Mouse (Mus musculus) adrenal gland, postnatal 14 days (tissue): ENCODE measurements around the gene Plekhg4. TPM values are rescaled to one million over a fixed set of nuclear protein-coding genes. Genes with fewer than 3 reads are reported as not detected.
A peak's percentile ranks its signal among the peaks of the same experiment; 100 is the strongest.

ENCODE experiments used
- DNase-seq: peaks from one replicate; pipeline ENCODE4 v3.0.0; 2021; ENCODE audit warnings: mixed read lengths
- total RNA-seq: library from RNA; stranded (reverse); gene quantifications from 2 replicates; pipeline ENCODE4 v1.2.3, GENCODE M21; 2021

Gene Plekhg4
- total RNA-seq, 1 experiment from 2014 or later = 0.26 TPM

GRCm38 (mm10) chr8:105349096-105349771 lies 23.8 kb upstream of the Plekhg4 start:
- peak; percentile 48 for DNase-seq

DNA sequence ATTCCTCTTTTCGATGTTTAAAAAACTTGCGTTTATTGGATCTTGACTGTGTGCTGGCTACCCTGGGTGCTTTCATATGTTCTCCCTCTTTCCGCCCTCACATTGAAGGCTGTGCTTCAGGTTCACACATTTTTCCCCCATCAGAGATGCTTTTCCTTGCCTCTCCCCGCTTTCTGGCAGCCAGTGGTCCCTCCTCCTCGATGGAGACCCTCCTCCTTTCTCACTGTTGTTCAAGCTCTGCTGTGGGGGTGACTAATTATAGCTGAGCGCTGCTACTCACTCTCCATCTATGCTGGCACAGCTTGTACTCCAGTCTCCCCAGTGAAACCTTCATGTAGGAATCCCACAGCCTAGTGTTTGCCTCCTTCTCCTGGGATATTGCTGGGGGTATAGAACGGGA lies 22.9 kb upstream of the Plekhg4 start:
- no peak for DNase-seq

DNA sequence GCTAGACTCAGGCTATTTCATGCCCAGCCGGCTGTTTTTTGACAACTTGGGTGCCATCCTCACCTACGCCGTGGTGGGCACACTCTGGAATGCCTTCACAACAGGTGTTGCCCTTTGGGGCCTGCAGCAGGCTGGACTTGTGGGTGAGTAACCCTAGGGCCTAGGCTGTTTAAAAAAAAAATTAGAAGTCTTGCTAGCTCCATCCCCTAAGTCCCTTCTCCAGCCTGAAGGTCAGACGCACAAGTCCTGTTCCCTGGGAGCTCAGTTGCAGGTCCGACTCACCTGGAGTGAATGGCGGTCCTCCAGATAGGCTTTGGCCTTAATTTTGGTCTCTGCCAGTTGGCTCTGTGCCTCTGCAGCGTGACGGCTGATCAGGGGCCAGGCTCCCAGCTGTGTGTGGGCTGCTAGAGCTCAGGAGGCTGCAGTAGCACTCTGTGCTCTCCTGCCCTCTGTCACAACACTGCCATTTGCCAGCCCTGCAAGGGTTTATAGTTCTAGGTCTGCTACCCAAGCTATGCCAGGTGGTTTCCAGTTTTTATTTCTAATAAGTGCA lies 19.4 kb upstream of the Plekhg4 start:
- DNase-seq = no peak

DNA sequence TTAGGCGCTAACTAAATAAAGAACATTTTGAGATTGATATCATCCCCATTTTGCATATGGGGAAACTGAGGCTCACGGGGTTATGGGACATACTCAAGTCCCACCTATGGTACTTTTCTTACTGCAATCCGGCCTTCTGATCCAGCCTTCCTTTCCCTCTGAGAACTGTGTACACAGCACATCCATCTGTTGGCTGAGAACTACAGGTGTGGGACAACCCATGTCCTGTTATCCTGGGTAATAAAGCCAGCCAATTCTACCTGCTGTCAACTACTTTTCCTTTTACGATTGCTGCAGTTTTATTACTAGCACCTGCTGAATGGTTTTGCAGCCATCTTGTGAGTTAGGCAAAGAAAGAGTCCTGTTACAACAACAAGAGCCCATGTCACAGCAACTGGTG lies 18.5 kb upstream of the Plekhg4 start:
- no peak for DNase-seq

- DNase-seq = peak; percentile 45
These were observed 17.7 kb upstream of the Plekhg4 start for GRCm38 (mm10) chr8:105355179-105356024.

DNA sequence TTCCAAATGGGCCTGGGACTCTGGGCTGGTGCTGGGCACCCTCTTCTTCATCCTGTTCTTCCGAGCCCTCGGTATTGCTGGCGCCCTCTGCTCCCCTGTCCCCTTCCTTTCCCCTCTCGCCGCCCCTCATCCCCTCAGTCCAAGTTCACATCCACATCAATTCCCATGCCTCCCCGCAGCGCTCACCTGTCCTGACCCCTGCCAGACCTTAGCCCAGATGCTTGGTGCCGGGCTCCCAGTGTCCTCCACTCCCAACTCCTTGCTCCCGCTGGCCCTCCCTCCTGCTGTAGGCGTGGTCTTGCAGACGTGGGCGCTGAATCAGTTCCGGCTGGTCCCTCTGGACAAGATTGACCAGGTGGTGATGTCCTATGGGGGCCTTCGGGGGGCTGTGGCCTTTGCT lies 16.4 kb upstream of the Plekhg4 start:
- DNase-seq = no peak

GRCm38 (mm10) chr8:105359208-105359607 lies 13.9 kb upstream of the Plekhg4 start:
- DNase-seq = no peak

DNA sequence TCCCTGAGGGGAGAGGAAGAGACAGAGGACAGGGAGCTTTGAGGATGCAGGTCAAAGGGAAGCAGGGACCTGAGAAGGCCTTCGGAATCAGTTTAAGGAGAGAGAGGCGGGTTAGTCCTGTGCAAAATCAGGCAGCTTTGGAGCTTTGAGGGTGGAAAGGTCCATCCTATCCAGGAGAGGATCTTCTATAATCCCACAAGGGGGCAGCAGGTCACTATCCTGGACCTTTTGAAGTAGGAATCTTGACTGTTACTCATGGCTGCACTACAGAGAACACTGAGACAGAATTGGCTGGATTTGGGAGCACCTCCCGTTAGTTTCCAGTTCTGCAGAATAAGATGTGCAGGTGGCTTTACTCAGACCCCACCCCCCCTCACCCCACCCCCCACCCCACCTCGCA lies 13.4 kb upstream of the Plekhg4 start:
- peak; percentile 56 for DNase-seq

DNA sequence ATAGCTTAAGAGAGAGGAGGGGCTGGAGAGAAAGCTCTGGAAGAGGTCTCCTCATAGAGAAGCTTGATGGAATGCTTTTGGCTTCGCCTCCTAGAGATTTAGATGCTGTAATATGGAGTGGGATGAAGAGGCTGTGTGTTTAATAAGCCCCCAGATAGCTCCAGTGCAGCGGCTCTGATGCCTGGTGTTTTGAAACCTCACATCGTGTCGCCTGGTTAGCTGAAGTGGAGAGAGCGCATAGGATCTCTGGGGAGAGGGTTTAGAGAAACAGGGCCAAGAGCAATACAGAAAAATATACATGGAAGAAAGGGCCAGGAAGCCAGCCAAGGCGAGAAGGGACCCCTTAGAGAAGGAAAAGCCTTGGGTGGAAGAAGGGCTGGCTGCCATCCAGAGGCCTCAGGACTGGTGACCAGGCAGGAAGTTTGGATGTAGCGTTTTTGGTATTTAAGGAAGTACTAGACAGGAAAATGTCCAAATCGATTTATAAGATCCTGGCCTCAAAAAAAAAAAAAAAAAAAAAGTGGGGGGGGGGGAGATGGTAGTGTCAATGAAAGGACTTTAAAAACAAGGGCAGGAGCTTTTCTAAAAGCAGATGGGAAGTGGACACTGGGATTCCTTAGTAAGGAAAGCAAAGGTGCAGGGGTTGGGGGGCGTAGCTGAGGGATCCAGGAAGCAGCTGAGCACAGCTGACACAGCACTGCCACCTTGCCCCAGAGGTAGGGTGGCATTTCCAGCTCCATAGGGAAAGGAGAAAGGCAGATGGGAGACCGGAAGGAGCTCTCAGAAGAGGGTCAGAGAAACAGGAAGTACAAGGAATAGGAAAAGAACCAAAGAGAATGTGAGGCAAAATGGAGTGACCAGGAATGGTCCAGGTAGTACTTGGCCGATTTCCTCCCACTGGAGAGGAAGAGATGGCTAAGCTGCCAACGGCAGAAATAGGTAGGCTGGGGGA lies 11.0 kb upstream of the Plekhg4 start:
- DNase-seq = peak; percentile 41

DNA sequence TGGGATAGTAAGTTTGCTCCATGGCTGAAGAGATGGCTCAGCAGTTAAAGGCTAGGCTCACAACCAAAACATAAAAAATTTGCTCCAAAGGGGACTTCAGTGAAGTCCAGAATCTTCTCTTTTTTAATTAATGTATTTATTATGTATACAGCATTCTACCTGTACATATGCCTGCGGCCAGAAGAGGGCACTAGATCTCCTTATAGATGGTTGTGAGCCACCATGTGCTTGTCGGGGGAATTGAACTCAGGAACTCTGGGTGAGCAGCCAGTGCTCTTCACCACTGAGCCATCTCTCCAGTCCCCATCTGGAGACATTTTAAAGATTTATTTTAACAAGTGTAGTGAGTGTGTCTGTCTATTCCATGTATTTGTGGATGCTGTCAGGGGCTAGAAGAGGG lies 6.0 kb upstream of the Plekhg4 start:
- peak; percentile 45 for DNase-seq

DNA sequence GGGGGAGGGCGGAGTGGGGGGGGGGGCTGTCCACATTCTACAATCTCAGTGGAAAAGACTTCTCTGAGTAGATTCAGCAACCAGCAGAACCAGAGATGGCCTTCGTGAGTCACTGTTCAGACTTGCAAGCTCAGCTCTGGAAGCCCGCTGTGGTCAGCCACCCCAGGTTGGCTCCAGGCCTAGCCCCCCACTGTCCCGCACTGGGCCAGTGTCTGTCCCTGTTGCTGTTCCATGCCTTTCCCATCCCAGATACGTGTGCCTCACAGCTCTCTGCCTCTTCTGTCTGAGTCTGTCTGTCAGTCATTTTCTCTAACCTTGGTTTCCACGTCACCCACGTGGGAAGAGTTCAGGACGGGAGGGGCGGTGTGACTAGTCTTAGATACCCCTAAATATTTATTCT lies 601 bp upstream of the Plekhg4 start:
- peak; percentile 53 for DNase-seq

- DNase-seq = peak; percentile 65
These were observed 1.5 kb downstream of the Plekhg4 start for GRCm38 (mm10) chr8:105374513-105374966.

DNA sequence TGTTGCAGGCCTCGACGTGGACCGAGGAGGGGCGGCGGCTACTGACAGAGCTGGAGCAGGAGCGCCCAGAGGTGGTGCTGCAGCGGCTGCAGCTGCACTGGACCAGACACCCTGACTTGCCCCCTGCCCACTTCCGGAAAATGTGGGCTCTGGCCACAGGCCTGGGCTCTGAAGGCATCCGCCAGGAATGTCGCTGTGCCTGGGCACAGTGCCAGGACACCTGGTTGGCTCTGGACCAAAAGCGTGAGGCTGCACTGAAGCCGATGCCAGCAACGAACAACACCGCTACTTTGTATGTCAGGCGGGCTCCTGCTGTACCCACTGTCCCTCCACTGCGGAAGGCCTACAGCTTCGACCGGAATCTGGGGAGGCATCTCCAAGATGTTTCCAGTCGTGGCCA lies 5.6 kb downstream of the Plekhg4 start:
- DNase-seq = peak; percentile 49

- DNase-seq = peak; percentile 46
These were observed 7.2 kb downstream of the Plekhg4 start for GRCm38 (mm10) chr8:105380308-105380707.

DNA sequence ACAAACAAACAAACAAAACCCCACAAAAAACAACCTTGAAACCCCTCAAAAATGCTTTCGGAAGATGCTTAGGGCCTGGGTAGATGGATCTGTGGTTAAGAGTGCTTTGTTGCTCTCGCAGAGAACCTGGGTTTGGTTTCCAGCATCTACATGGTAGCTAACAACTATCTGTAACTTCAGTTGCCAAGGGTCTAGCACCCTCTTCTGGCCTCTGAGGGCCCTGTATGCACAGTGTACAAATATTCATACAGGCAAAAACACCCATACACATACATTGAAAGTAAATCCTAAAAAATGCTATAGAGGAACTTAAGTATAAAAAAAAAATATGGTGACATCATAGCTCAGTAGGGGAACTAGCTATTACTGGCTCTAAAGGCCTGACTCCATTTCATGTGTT lies 11.0 kb downstream of the Plekhg4 start:
- DNase-seq = no peak

DNA sequence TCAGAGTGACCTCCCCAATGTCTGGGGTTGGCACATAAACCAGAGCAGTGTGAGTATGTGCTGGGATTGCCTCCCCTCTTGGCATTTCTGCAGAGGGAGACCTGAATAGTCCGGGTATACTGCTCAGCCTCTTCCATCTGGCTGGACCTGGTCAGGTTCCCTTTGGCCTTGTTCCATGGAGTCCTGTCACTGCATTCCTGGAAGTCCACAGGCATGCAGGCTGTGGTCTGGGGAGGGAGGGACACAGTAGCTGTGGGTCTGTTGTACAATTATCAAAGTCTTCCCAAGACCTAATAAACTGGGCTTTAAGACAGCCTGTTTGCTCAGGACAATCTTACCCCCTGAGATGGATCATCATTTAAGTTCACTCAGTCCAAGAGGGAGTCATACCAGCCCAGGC lies 14.1 kb downstream of the Plekhg4 start:
- DNase-seq = no peak

- DNase-seq = peak; percentile 35
These were observed 16.0 kb downstream of the Plekhg4 start for GRCm38 (mm10) chr8:105389096-105389495.

DNA sequence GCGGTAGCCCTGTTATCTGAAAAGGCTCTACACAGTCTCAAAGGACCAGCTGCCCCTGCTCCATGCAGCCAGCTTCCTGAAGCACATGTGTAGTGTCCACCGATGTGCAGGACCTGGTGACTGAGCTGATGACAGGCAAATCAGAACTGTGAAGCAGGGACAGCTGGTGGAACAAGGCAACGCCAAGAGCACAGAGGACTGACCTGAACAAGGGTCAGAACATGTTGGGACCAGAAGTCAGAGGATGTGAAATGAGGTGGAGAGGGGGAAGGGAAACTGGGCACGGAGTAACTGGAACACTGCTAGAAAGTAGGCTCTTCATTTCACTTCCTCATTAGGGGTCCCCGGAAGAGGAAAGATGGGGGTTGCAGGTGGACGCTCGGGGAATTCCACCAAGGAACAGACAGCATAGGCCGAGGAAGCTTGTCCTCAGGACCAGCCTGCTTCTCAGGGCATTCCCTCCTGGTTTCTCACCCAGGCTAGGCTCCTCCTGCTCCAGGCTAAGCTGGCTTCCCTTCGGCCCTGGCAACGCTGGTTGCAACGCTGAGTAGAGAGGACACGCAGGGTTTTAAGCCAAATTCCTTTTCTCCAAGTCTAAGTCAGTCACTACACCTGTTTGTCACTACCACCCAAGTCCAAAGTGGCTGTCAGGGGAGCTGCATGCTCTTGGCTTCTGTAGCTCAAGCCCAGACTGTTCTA lies 20.2 kb downstream of the Plekhg4 start:
- no peak for DNase-seq

DNA sequence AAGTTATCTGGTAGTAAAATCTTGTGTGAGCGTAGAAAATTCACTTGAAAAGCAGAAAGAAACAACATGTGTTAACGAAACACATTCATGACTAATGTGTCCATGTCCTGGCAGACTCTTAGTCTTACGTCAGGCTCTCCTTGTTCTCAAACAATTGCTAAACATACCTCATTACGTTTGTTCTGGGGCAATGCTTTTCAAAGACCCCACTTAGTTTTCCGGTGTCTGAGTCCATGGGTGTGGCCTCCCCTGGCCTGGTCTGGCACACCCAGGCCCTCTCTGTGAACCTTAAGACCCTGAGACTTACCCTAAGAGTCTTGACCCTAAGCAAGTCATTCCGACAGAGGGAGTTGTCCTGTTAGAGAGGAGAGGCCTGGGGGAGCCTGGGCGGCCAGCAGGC lies 20.8 kb downstream of the Plekhg4 start:
- DNase-seq = no peak

DNA sequence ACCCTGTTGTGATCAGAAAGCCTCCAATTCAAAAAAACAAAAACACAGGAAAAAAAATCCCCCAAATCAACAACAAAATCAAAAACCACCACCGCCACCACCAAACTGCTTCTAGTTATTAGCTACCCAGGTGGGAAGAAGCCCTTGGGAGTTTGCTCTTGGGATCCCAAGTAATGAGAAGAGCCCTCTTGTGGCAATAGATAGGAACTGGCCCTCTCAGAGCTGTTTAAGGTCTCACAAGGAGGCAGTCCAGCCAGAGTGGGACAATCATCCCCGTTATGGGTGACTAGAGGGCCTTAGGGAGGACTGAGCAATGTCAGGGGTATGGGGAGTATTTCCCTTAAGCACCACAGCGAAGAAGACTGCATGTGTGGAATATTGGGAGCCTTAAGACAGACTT lies 24.7 kb downstream of the Plekhg4 start:
- DNase-seq = peak; percentile 61

DNA sequence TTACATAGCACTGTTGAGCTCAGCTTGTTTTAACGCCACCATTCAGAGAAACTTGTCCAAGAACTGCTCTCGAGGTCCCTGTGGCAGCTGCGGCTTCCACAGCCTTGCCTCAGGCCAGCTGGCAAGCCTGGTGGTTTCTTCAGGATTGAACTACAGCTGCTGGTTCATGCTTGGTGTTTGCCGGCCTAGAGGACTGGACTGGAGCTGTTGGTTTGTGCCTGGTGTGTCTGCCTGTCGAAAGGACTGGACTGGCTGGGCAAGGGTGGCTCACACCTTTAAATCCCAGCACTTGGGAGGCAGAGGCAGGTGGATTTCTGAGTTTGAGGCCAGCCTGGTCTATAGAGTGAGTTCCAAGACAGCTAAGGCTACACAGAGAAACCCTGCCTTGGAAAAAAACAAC lies 26.9 kb downstream of the Plekhg4 start:
- DNase-seq = no peak

- no peak for DNase-seq
These were observed 30.4 kb downstream of the Plekhg4 start for GRCm38 (mm10) chr8:105403467-105403866.
